Mouse (Mus musculus): ENCODE measurements around the gene Gm10354. TPM values are rescaled to one million over a fixed set of nuclear protein-coding genes. Genes with fewer than 3 reads are reported as not detected.
"Not testable (repeated sequence)": the region's sequence is repeated elsewhere in the genome, so short reads cannot be mapped to it uniquely, and the experiment has no call there.

The Gm10354 gene
- polyA plus RNA-seq, 1 experiment from 2014 or later: 0.18 TPM

DNA sequence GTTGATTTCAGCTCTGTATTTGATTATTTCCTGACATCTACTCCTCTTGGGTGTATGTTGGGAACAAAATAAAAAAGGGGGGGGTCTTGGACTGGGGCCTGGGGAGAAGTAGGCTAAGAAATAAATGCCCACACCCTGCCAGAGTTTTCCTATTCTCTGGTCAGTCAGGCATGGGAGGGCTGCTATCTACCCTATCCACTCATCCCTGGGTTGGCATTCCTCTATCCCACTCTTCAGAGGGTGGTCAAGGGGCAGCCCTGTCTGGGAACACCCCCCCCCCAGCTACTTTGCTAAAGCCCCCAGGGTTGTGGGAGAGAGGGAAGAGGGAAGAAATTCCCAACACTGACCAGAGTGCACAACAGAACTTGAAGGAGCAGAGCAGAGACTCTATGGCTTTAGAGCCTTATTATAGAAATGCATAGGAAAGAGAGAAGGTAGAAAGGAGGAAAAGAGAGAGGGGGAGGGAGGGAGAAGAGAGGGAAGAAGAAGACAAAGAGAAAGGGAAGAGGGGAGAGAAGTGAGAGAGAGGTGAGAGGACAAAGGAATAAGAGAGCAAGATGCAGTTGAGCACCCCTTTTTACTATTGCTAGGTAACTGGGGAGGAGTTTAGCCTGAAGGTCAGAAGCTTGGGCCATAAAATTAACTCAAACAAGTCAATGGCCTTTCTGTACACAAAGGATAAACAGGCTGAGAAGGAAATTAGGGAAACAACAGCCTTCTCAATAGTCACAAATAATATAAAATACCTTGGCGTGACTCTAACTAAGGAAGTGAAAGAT is 22.6 kb downstream of the Gm10354 start:
- not testable (repeated sequence) for DNase-seq (ENCODE audit: low spot score)

- not testable (repeated sequence) for DNase-seq (ENCODE audit: low spot score)
These were observed 25.1 kb downstream of the Gm10354 start for GRCm38 (mm10) chr5:14953587-14953986.

- DNase-seq (ENCODE audit: low spot score): peak; percentile 1
These were observed 26.0 kb downstream of the Gm10354 start for GRCm38 (mm10) chr5:14952749-14953148.

- DNase-seq (ENCODE audit: low spot score): peak; percentile 2
These were observed 26.9 kb downstream of the Gm10354 start for GRCm38 (mm10) chr5:14951822-14952221.

GRCm38 (mm10) chr5:14947482-14948198 is 31.1 kb downstream of the Gm10354 start:
- not testable (repeated sequence) for DNase-seq (ENCODE audit: low spot score)

DNA sequence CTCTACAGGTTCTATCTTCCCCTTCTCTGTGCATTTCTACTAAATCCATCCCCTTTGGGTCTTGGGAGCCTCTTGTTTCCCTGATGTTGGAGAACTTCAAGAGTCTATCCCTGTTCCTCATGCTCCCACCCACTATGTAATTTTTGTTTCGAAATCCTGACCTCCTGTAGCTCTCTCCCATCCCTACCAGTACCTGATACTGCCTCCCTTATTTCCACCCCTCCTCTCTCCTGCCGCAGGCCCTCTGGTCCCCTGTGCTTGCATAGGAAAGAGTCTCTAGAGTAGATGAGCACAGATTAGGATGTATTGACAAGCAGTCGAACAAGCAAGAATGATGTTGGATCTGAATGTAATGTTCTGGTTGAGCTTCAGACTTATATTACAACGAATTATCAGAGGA is 33.2 kb downstream of the Gm10354 start:
- not testable (repeated sequence) for DNase-seq (ENCODE audit: low spot score)

- DNase-seq (ENCODE audit: low spot score): not testable (repeated sequence)
These were observed 37.7 kb downstream of the Gm10354 start for GRCm38 (mm10) chr5:14941043-14941442.

DNA sequence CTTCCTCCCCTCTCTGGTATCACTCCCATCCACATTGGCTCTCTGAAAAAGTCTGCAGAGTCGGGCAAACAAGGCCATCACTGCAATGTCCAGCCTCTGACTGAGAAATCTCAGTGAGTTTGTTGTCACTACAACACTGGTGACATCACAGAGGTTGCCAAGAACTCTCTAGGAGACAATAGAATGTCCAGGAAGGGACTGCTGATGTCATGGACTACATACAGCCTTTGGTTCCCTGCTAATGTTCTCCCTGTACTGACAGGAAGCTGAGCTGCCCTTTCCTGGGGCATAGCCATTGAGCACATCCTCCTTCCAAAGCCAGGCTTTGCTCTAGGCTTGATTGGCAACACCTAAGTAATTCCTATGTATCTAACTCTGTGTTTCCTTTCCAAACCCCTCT is 40.4 kb downstream of the Gm10354 start, which contains the start of gene Speer4e:
Gene Speer4e (minus strand): TSS at position 101 of the 400 bp plus-strand sequence.
- not testable (repeated sequence) for DNase-seq (ENCODE audit: low spot score)

DNA sequence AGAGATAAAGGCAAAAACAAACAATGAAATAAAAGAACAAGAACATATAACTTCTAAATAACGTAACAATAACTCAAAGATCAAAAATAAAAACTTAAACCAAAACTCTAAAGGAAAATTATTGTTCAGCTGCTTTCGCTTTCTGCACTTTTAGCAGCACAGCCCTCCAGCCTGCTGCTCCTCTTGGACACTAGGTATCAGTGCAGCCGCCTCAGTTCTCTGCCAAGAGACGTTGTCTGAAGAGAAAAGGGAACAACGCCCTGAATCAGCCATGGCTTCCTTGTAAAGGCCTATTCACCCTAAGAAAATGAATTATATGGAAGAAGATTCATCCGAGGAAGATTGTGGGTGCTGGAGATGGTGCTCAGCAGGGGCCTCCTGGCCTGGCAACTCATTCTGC is 45.0 kb downstream of the Gm10354 start:
- DNase-seq (ENCODE audit: low spot score): not testable (repeated sequence)

GRCm38 (mm10) chr5:14927047-14927446 is 51.7 kb downstream of the Gm10354 start:
- DNase-seq (ENCODE audit: low spot score): not testable (repeated sequence)

Other genes with a start within 250 kb of the Gm10354 start
- gene Gm9758, start 64.0 kb downstream of the Gm10354 start, polyA plus RNA-seq (2015; fragmentation: Nextera tagmentation; extraction: Ambion mirVana): not detected in 2 replicates
- gene Speer4e, start 40.5 kb downstream of the Gm10354 start, polyA plus RNA-seq (2015; fragmentation: Nextera tagmentation; extraction: Ambion mirVana): not detected in 2 replicates
- gene Gm17019, start 54.1 kb upstream of the Gm10354 start, polyA plus RNA-seq (2015; fragmentation: Nextera tagmentation; extraction: Ambion mirVana): not detected in 2 replicates